Mouse (Mus musculus) thymus, adult 2 months (tissue): ENCODE data around the gene Slc22a5.

ENCODE experiments used
- CTCF ChIP-seq: fragments of 200-500 bp; IDR thresholded peaks from 2 replicates; pipeline ENCODE4 v1.5.1; 2012; ENCODE audit warnings: mild to moderate bottlenecking, control low read depth, low read length, moderate library complexity, borderline replicate concordance; ENCODE audit not compliant: control insufficient read depth, poor library complexity, insufficient read depth; ENCODE audit errors: extremely low read depth
- POLR2A ChIP-seq: fragments of 200-500 bp; IDR thresholded peaks from 2 replicates; pipeline ENCODE4 v1.6.1; 2012; ENCODE audit warnings: mild to moderate bottlenecking, low read length, control low read depth, moderate library complexity; ENCODE audit not compliant: control insufficient read depth, poor library complexity, insufficient read depth; ENCODE audit errors: extremely low read depth

DNA sequence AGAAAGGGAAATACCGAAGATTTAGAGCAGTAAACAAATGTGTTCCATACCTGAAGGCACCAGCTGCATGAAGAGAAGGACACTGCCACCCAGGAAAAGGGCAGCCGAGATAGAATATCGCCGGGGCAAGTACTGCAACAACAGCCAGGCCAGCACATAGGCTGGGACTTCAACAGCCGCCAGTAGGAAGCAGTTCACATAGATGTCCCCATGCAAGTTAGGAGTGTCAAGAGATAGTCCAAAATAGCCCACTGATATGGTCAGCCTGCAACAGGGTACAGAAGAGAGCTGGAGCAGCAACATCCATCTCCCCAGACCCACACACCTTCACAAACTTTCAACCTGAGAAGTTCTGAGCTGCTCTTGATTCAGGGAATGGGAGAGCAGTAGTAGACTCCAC is 22.3 kb downstream of the Slc22a5 start:
- no peak for TF ChIP-seq POLR2A
- TF ChIP-seq CTCF: no peak
